Comparison of ENCODE assay signal across 8 mouse cellular contexts in the genomic region with DNA sequence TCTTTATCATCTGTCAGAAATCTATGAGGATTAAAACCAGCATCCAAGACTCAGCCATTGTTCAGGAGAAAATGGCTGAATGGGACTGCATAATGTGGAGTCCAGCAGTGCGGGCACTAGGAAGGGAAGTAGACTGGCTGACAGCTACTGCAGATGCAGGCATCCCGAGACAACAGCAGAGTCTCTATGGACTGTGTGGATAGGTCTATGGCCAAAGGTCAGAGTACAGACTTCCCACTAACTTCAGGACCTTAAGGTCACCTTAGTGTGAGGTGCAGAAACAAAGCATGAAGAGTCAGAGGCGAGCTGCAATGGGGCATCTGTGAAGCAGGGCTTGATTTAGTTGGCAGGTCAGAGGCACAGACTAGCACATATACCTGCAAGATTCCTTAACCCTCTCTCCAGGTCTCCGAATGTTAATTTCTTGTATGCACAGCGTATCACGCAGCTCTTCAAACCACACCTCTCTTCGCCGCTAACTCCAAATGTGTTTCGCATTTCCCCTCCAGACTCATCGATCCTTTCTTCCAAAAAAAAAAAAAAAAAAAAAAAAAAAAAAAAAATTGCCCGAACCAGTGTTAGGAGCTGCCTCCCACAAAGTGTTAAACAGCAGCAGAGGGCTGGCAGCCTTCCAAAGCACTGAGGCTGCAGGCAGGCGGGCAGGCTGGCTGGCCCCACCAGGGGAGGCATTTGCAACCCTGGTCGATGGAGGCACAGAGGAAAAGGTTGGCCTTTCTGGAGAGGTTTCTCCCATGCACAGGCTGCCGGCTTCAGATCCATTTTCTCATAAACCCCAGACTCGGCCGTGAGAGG.
A peak's percentile ranks its signal among the peaks of the same experiment; 100 is the strongest.
DNase-seq lines count a peak whose midpoint lies in the region; ATAC-seq and TF ChIP-seq lines count a peak whose summit lies in the region.

No protein-coding gene starts in this region.

- no peaks in the 10 kb centered on the region for H3K4me1 ChIP-seq in heart, postnatal 0 days (ENCODE audit: control insufficient read depth, insufficient read depth)
- H3K4me1 ChIP-seq in lung, embryonic 16.5 days (replicated peaks; ENCODE audit: control insufficient read depth, insufficient read depth, low read length), result peaks cover 11% of the 10 kb centered on the region

- no peaks in the 10 kb centered on the region for H3K27me3 ChIP-seq in heart, postnatal 0 days (ENCODE audit: control insufficient read depth, insufficient read depth, low read length)
- no peaks in the 10 kb centered on the region; the same call in 1 of the 2 replicates for H3K27me3 ChIP-seq in lung, embryonic 16.5 days (ENCODE audit: control insufficient read depth, insufficient read depth, low read depth, low read length)

- no peak overlapping the region for H3K4me3 ChIP-seq in heart, postnatal 0 days (ENCODE audit: low read depth, low read length)
- H3K4me3 ChIP-seq in lung, embryonic 16.5 days (ENCODE audit: low read length), result no peak overlapping the region

- 30% methylated on average over 16 of the region's 16 CpGs for WGBS in heart, postnatal 0 days
- 13% methylated on average over 15 of the region's 16 CpGs for WGBS in lung, embryonic 16.5 days

- DNase-seq in cerebellum, postnatal 10 days, result peak; percentile 78 to 87
- DNase-seq in cerebellum, adult 11-12 months, result no peak
- DNase-seq in cerebellum, postnatal 25 days, result peak; percentile 49 to 72
- peak; percentile 70 for DNase-seq in heart, postnatal 0 days (ENCODE audit: low spot score)
- peak; percentile 65 to 84 for DNase-seq in kidney, postnatal 36 days
- peak; percentile 57 for DNase-seq in right cerebral cortex, adult 18-20 months

- peak overlapping the region; percentile 14; the same call in 1 of the 2 replicates for H3K4me2 ChIP-seq in heart, postnatal 0 days (ENCODE audit: low read depth, low read length)
- peak overlapping the region; percentile 29 for H3K4me2 ChIP-seq in lung, embryonic 16.5 days (ENCODE audit: low read depth, low read length)

- no peaks in the 10 kb centered on the region for H3K9me3 ChIP-seq in heart, postnatal 0 days (replicated peaks; ENCODE audit: control insufficient read depth, low read length)
- H3K9me3 ChIP-seq in lung, embryonic 16.5 days (ENCODE audit: control insufficient read depth, low read length), result no peaks in the 10 kb centered on the region

- H3K9ac ChIP-seq in heart, postnatal 0 days (replicated peaks; ENCODE audit: low read depth, low read length), result no peak overlapping the region
- H3K9ac ChIP-seq in lung, embryonic 16.5 days (ENCODE audit: low read length), result no peak overlapping the region

- no peak for TF ChIP-seq EP300 in heart, postnatal 0 days (IDR thresholded peaks at IDR 0.05; ENCODE audit: low read depth)

- no peaks in the 10 kb centered on the region for H3K36me3 ChIP-seq in heart, postnatal 0 days (replicated peaks; ENCODE audit: control insufficient read depth, insufficient read depth, low read length)
- H3K36me3 ChIP-seq in lung, embryonic 16.5 days (ENCODE audit: control insufficient read depth, insufficient read depth, low read length), result no peaks in the 10 kb centered on the region

- no peak for TF ChIP-seq CTCF in heart, postnatal 0 days (IDR thresholded peaks at IDR 0.05; ENCODE audit: low read depth)

- peak; percentile 62 for ATAC-seq in heart, postnatal 0 days (ENCODE audit: insufficient read depth, low read depth)
- ATAC-seq in lung, embryonic 16.5 days (ENCODE audit: low read depth), result peak; percentile 58
- ATAC-seq in erythroid progenitor cell, adult 5-6 weeks (replicated peaks; ENCODE audit: low FRiP score, poor library complexity, severe bottlenecking), result no peak

- no peak overlapping the region for H3K27ac ChIP-seq in heart, postnatal 0 days (ENCODE audit: low read depth)
- peak overlapping the region; percentile 12; the same call in 1 of the 2 replicates for H3K27ac ChIP-seq in lung, embryonic 16.5 days (ENCODE audit: low read length)
